Mouse (Mus musculus) gonadal fat pad, adult 2 months (tissue): ENCODE measurements around the gene Hes1. TPM values are rescaled to one million over a fixed set of nuclear protein-coding genes. Genes with fewer than 3 reads are reported as not detected.

ENCODE experiments used
- DNase-seq: peaks from one replicate; pipeline ENCODE4 v3.0.0-alpha.2; 2012; ENCODE audit warnings: low read depth
- polyA plus RNA-seq: library from polyadenylated mRNA; depleted of rRNA; stranded (reverse); fragments of >200 nt; gene quantifications from 2 replicates; pipeline ENCODE4 v1.2.3, GENCODE M21; 2012; rRNA removed

The Hes1 gene
- 34.6 and 58.1 TPM in 2 replicates for polyA plus RNA-seq

- DNase-seq: no peak
Measured at GRCm38 (mm10) chr16:30063984-30064453, at the start of gene Hes1. Gene Hes1 (plus strand): TSS chr16:30064384.

GRCm38 (mm10) chr16:30016064-30016463 lies 48.1 kb upstream of the Hes1 start:
- DNase-seq: no peak

GRCm38 (mm10) chr16:30020124-30020523 lies 44.1 kb upstream of the Hes1 start:
- no peak for DNase-seq

- DNase-seq: no peak
Measured at GRCm38 (mm10) chr16:30022352-30022751, 41.8 kb upstream of the Hes1 start.

- no peak for DNase-seq
Measured at GRCm38 (mm10) chr16:30022890-30023797, 41.0 kb upstream of the Hes1 start.

- DNase-seq: peak; percentile 99
Measured at GRCm38 (mm10) chr16:30024681-30025262, 39.4 kb upstream of the Hes1 start.

- DNase-seq: no peak
Measured at GRCm38 (mm10) chr16:30028184-30028583, 36.0 kb upstream of the Hes1 start.

GRCm38 (mm10) chr16:30029264-30030003 lies 34.8 kb upstream of the Hes1 start:
- no peak for DNase-seq

- DNase-seq: no peak
Measured at GRCm38 (mm10) chr16:30032326-30032904, 31.8 kb upstream of the Hes1 start.

- DNase-seq: no peak
Measured at GRCm38 (mm10) chr16:30033390-30033789, 30.8 kb upstream of the Hes1 start.

GRCm38 (mm10) chr16:30034001-30034400 lies 30.2 kb upstream of the Hes1 start:
- DNase-seq: no peak

- DNase-seq: no peak
Measured at GRCm38 (mm10) chr16:30034521-30034920, 29.7 kb upstream of the Hes1 start.

GRCm38 (mm10) chr16:30034979-30035440 lies 29.2 kb upstream of the Hes1 start:
- no peak for DNase-seq

- no peak for DNase-seq
Measured at GRCm38 (mm10) chr16:30036104-30036503, 28.1 kb upstream of the Hes1 start.

- no peak for DNase-seq
Measured at GRCm38 (mm10) chr16:30038663-30039593, 25.3 kb upstream of the Hes1 start.

- no peak for DNase-seq
Measured at GRCm38 (mm10) chr16:30039841-30040240, 24.3 kb upstream of the Hes1 start.

GRCm38 (mm10) chr16:30042859-30043258 lies 21.3 kb upstream of the Hes1 start:
- DNase-seq: no peak

GRCm38 (mm10) chr16:30045615-30046014 lies 18.6 kb upstream of the Hes1 start:
- no peak for DNase-seq

GRCm38 (mm10) chr16:30047010-30047409 lies 17.2 kb upstream of the Hes1 start:
- DNase-seq: no peak

GRCm38 (mm10) chr16:30047421-30047831 lies 16.8 kb upstream of the Hes1 start:
- no peak for DNase-seq
